Mouse (Mus musculus): ENCODE data around the gene Mrpl33. TPM values are rescaled to one million over a fixed set of nuclear protein-coding genes. Genes with fewer than 3 reads are reported as not detected.
A peak's percentile ranks its signal among the peaks of the same experiment; 100 is the strongest.

The Mrpl33 gene
- polyA plus RNA-seq, 1 experiment from 2014 or later = 323 TPM

GRCm38 (mm10) chr5:31680183-31680582 is 83.4 kb downstream of the Mrpl33 start:
- no peak overlapping the region for H3K4me3 ChIP-seq (ENCODE audit: low read depth, low read length)
- H3K9ac ChIP-seq (ENCODE audit: low read depth, low read length) = no peak overlapping the region
- H3K4me2 ChIP-seq = no peak overlapping the region
- H3K36me3 ChIP-seq (ENCODE audit: control insufficient read depth, insufficient read depth, low read length) = no peaks in the 10 kb centered on the region
- H3K27ac ChIP-seq (ENCODE audit: low read depth, low read length) = no peak overlapping the region
- no peaks in the 10 kb centered on the region for H3K27me3 ChIP-seq (ENCODE audit: control insufficient read depth, insufficient read depth, low read length)
- no peak for ATAC-seq (replicated peaks; ENCODE audit: insufficient number of reproducible peaks, low FRiP score, low TSS enrichment)
- 80% methylated on average over 4 of the region's 4 CpGs for WGBS (ENCODE audit: insufficient replicate concordance)
- H3K4me1 ChIP-seq (ENCODE audit: control insufficient read depth, insufficient read depth, low read length) = no peaks in the 10 kb centered on the region
- H3K9me3 ChIP-seq (replicated peaks; ENCODE audit: control insufficient read depth, low read length) = no peaks in the 10 kb centered on the region

- H3K4me3 ChIP-seq (ENCODE audit: low read depth, low read length) = no peak overlapping the region
- no peaks in the 10 kb centered on the region for H3K27me3 ChIP-seq (ENCODE audit: control insufficient read depth, insufficient read depth, low read length)
- H3K9me3 ChIP-seq (replicated peaks; ENCODE audit: control insufficient read depth, low read length) = no peaks in the 10 kb centered on the region
- no peak overlapping the region for H3K4me2 ChIP-seq
- H3K27ac ChIP-seq (ENCODE audit: low read depth, low read length) = no peak overlapping the region
- no peak overlapping the region for H3K9ac ChIP-seq (ENCODE audit: low read depth, low read length)
- 82% methylated on average over 1 of the region's 1 CpGs for WGBS (ENCODE audit: insufficient replicate concordance)
- H3K4me1 ChIP-seq (ENCODE audit: control insufficient read depth, insufficient read depth, low read length) = peaks cover 3% of the 10 kb centered on the region; the same call in 1 of the 2 replicates
- no peaks in the 10 kb centered on the region for H3K36me3 ChIP-seq (ENCODE audit: control insufficient read depth, insufficient read depth, low read length)
- ATAC-seq (replicated peaks; ENCODE audit: insufficient number of reproducible peaks, low FRiP score, low TSS enrichment) = no peak
Measured at GRCm38 (mm10) chr5:31682305-31682704, 85.6 kb downstream of the Mrpl33 start.

GRCm38 (mm10) chr5:31686040-31686439 is 89.3 kb downstream of the Mrpl33 start:
- Histone ChIP-seq H3K9ac (ENCODE audit: low read depth, low read length) (no peak overlapping the region), H3K4me2 (no peak overlapping the region; the same call in 1 of the 2 replicates), H3K4me3 (ENCODE audit: low read depth, low read length) (no peak overlapping the region), H3K27ac (ENCODE audit: low read depth, low read length) (no peak overlapping the region), H3K36me3 (ENCODE audit: control insufficient read depth, insufficient read depth, low read length) (no peaks in the 10 kb centered on the region), H3K9me3 (replicated peaks; ENCODE audit: control insufficient read depth, low read length) (no peaks in the 10 kb centered on the region), H3K4me1 (ENCODE audit: control insufficient read depth, insufficient read depth, low read length) (peaks cover 3% of the 10 kb centered on the region; the same call in 1 of the 2 replicates), H3K27me3 (ENCODE audit: control insufficient read depth, insufficient read depth, low read length) (no peaks in the 10 kb centered on the region)
- 48% methylated on average over 2 of the region's 2 CpGs for WGBS (ENCODE audit: insufficient replicate concordance)
- ATAC-seq (replicated peaks; ENCODE audit: insufficient number of reproducible peaks, low FRiP score, low TSS enrichment) = peak; percentile 76; the same call in 1 of the 2 replicates

GRCm38 (mm10) chr5:31687972-31688371 is 91.2 kb downstream of the Mrpl33 start:
- peaks cover 3% of the 10 kb centered on the region; the same call in 1 of the 2 replicates for H3K4me1 ChIP-seq (ENCODE audit: control insufficient read depth, insufficient read depth, low read length)
- H3K4me2 ChIP-seq = no peak overlapping the region
- no peak overlapping the region for H3K9ac ChIP-seq (ENCODE audit: low read depth, low read length)
- H3K9me3 ChIP-seq (replicated peaks; ENCODE audit: control insufficient read depth, low read length) = no peaks in the 10 kb centered on the region
- H3K36me3 ChIP-seq (ENCODE audit: control insufficient read depth, insufficient read depth, low read length) = no peaks in the 10 kb centered on the region
- WGBS (ENCODE audit: insufficient replicate concordance) = 78% methylated on average over 3 of the region's 3 CpGs
- ATAC-seq (replicated peaks; ENCODE audit: insufficient number of reproducible peaks, low FRiP score, low TSS enrichment) = no peak
- no peak overlapping the region for H3K27ac ChIP-seq (ENCODE audit: low read depth, low read length)
- H3K4me3 ChIP-seq (ENCODE audit: low read depth, low read length) = no peak overlapping the region
- no peaks in the 10 kb centered on the region for H3K27me3 ChIP-seq (ENCODE audit: control insufficient read depth, insufficient read depth, low read length)

GRCm38 (mm10) chr5:31693191-31693590 is 96.5 kb downstream of the Mrpl33 start:
- no peaks in the 10 kb centered on the region for H3K27me3 ChIP-seq (ENCODE audit: control insufficient read depth, insufficient read depth, low read length)
- no peak overlapping the region for H3K9ac ChIP-seq (ENCODE audit: low read depth, low read length)
- no peak overlapping the region for H3K4me2 ChIP-seq
- H3K36me3 ChIP-seq (ENCODE audit: control insufficient read depth, insufficient read depth, low read length) = no peaks in the 10 kb centered on the region
- no peak overlapping the region for H3K27ac ChIP-seq (ENCODE audit: low read depth, low read length)
- no peaks in the 10 kb centered on the region for H3K4me1 ChIP-seq (ENCODE audit: control insufficient read depth, insufficient read depth, low read length)
- no peaks in the 10 kb centered on the region for H3K9me3 ChIP-seq (replicated peaks; ENCODE audit: control insufficient read depth, low read length)
- ATAC-seq (replicated peaks; ENCODE audit: insufficient number of reproducible peaks, low FRiP score, low TSS enrichment) = no peak
- no peak overlapping the region for H3K4me3 ChIP-seq (ENCODE audit: low read depth, low read length)

- WGBS (ENCODE audit: insufficient replicate concordance) = 6% methylated on average over 18 of the region's 18 CpGs
- peak within 1 kb of the TSS; percentile 92 for H3K27ac ChIP-seq (ENCODE audit: low read depth, low read length)
- no peaks in the 10 kb centered on the region for H3K9me3 ChIP-seq (replicated peaks; ENCODE audit: control insufficient read depth, low read length)
- H3K36me3 ChIP-seq (ENCODE audit: control insufficient read depth, insufficient read depth, low read length) = no peaks in the 10 kb centered on the region
- H3K4me2 ChIP-seq = peak within 1 kb of the TSS; percentile 83
- H3K27me3 ChIP-seq (ENCODE audit: control insufficient read depth, insufficient read depth, low read length) = no peaks in the 10 kb centered on the region
- H3K9ac ChIP-seq (ENCODE audit: low read depth, low read length) = peak within 1 kb of the TSS; percentile 92
- H3K4me3 ChIP-seq (ENCODE audit: low read depth, low read length) = peak within 1 kb of the TSS; percentile 86
- ATAC-seq (replicated peaks; ENCODE audit: insufficient number of reproducible peaks, low FRiP score, low TSS enrichment) = peak; percentile 83; the same call in 1 of the 2 replicates
- no peaks in the 10 kb centered on the region for H3K4me1 ChIP-seq (ENCODE audit: control insufficient read depth, insufficient read depth, low read length)
Measured at GRCm38 (mm10) chr5:31696971-31697643, 100.4 kb downstream of the Mrpl33 start, which contains the start of gene Rbks. Gene Rbks (minus strand): TSS chr5:31697627.

GRCm38 (mm10) chr5:31697644-31698296 is 101.0 kb downstream of the Mrpl33 start, which contains the start of gene Babam2:
Gene Babam2 (plus strand): TSS chr5:31697684.
- ATAC-seq (replicated peaks; ENCODE audit: insufficient number of reproducible peaks, low FRiP score, low TSS enrichment) = peak; percentile 92
- no peaks in the 10 kb centered on the region for H3K36me3 ChIP-seq (ENCODE audit: control insufficient read depth, insufficient read depth, low read length)
- peak within 1 kb of the TSS; percentile 92 for H3K9ac ChIP-seq (ENCODE audit: low read depth, low read length)
- under 1% methylated on average over 71 of the region's 71 CpGs for WGBS (ENCODE audit: insufficient replicate concordance)
- H3K4me2 ChIP-seq = peak within 1 kb of the TSS; percentile 83
- H3K4me1 ChIP-seq (ENCODE audit: control insufficient read depth, insufficient read depth, low read length) = no peaks in the 10 kb centered on the region
- H3K4me3 ChIP-seq (ENCODE audit: low read depth, low read length) = peak within 1 kb of the TSS; percentile 86
- H3K9me3 ChIP-seq (replicated peaks; ENCODE audit: control insufficient read depth, low read length) = no peaks in the 10 kb centered on the region
- H3K27ac ChIP-seq (ENCODE audit: low read depth, low read length) = peak within 1 kb of the TSS; percentile 92
- H3K27me3 ChIP-seq (ENCODE audit: control insufficient read depth, insufficient read depth, low read length) = no peaks in the 10 kb centered on the region

GRCm38 (mm10) chr5:31698297-31698726 is 101.6 kb downstream of the Mrpl33 start:
- H3K9ac ChIP-seq (ENCODE audit: low read depth, low read length) = peak overlapping the region; percentile 92
- WGBS (ENCODE audit: insufficient replicate concordance) = 5% methylated on average over 16 of the region's 16 CpGs
- ATAC-seq (replicated peaks; ENCODE audit: insufficient number of reproducible peaks, low FRiP score, low TSS enrichment) = peak; percentile 82
- H3K9me3 ChIP-seq (replicated peaks; ENCODE audit: control insufficient read depth, low read length) = no peaks in the 10 kb centered on the region
- H3K27ac ChIP-seq (ENCODE audit: low read depth, low read length) = peak overlapping the region; percentile 92
- no peaks in the 10 kb centered on the region for H3K27me3 ChIP-seq (ENCODE audit: control insufficient read depth, insufficient read depth, low read length)
- peak overlapping the region; percentile 86 for H3K4me3 ChIP-seq (ENCODE audit: low read depth, low read length)
- H3K4me1 ChIP-seq (ENCODE audit: control insufficient read depth, insufficient read depth, low read length) = no peaks in the 10 kb centered on the region
- H3K36me3 ChIP-seq (ENCODE audit: control insufficient read depth, insufficient read depth, low read length) = no peaks in the 10 kb centered on the region
- H3K4me2 ChIP-seq = peak overlapping the region; percentile 83
